Mouse (Mus musculus): ENCODE measurements around the gene Bglap.

DNA sequence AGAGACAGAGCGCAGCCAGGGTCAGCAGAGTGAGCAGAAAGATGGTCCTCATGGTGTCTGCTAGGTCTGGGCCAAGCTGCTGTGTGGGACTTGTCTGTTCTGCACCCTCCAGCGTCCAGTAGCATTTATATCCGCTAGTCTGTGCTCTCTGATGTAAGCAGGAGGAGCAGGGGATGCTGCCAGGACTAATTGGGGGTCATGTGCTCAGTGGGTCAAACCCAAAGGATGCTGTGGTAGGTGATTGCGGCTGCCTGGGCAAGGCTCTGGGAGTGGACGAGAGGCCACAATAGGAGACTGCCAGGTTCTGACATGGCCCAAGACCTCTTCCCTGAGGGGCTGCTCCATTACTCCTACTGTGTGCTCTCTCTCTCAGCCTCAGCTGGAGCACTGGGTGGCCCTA lies at the start of gene Bglap:
- TF ChIP-seq CTCF (IDR thresholded peaks at IDR 0.05; ENCODE audit: borderline replicate concordance, insufficient read depth, low read length) (no peak), POLR2A (IDR thresholded peaks at IDR 0.05; ENCODE audit: low read depth, low read length) (no peak)

All from embryonic fibroblast, embryonic 13.5 days (primary cell).